Mouse (Mus musculus): ENCODE results near the gene Gm20696. TPM values are rescaled to one million over a fixed set of nuclear protein-coding genes. Genes with fewer than 3 reads are reported as not detected.

The Gm20696 gene
- total and polyA plus RNA-seq, 3 experiments: 0.59 TPM; not detected in 2

DNA sequence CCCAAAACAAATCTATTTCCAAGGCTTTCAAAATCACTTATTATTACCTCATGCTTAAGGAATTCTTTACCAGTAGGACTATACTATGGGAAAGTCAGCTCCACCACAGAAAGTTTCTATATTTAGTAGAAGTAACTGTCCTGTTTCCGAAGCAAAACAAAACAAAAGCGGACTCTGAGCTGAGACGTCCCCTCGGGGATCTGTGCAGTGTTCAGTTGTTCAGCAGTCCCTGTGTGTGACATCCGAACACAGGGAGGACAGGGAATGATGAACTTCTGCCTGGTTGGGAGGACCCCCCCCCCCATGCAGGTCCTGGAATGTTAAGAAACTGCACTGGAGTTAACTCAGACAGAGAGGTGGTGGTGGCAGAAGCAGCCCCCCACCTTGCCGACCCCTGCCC, 154.7 kb downstream of the Gm20696 start:
- in situ Hi-C loops (cut with MboI; ENCODE audit: low pct_ligation_motif_present, low pct_unique_long_range_greater_than_20kb, low sequenced_read_pairs): no loop called here
- H3K4me1 ChIP-seq (ENCODE audit: control insufficient read depth in 1 of 2, insufficient read depth in 2 of 2): peaks cover 0 to 26% of the 10 kb centered on the region in 2 experiments; a peak in 2 of 4 replicates
- TF ChIP-seq PAX5 (IDR thresholded peaks at IDR 0.05; ENCODE audit: low read length) (no peak), EP300 (IDR thresholded peaks at IDR 0.05; ENCODE audit: low read length) (no peak), TBP (conservative IDR thresholded peaks at IDR 0.05; ENCODE audit: low read depth, low read length) (no peak), BHLHE40 (IDR thresholded peaks at IDR 0.05; ENCODE audit: low read depth, low read length) (no peak), ZNF384 (IDR thresholded peaks at IDR 0.05; ENCODE audit: low read depth, low read length) (no peak), MYC (IDR thresholded peaks at IDR 0.05; ENCODE audit: low read depth, low read length) (no peak), CTCF (conservative IDR thresholded peaks at IDR 0.05 in 1 of 2, IDR thresholded peaks at IDR 0.05 in 1 of 2; ENCODE audit: low read depth in 2 of 2, low read length in 2 of 2) (no peak), TCF12 (IDR thresholded peaks at IDR 0.05; ENCODE audit: low read depth, low read length) (no peak), ELF1 (IDR thresholded peaks at IDR 0.05; ENCODE audit: low read depth, low read length) (no peak), ZKSCAN1 (IDR thresholded peaks at IDR 0.05; ENCODE audit: borderline replicate concordance, low read depth, low read length) (no peak), ZC3H11A (IDR thresholded peaks at IDR 0.05; ENCODE audit: low read depth, low read length) (no peak), USF1 (IDR thresholded peaks at IDR 0.05; ENCODE audit: low read depth, low read length) (no peak), SMC3 (IDR thresholded peaks at IDR 0.05; ENCODE audit: low read depth, low read length) (no peak), MEF2A (IDR thresholded peaks at IDR 0.05; ENCODE audit: borderline replicate concordance, low read depth, low read length) (no peak), IRF4 (IDR thresholded peaks at IDR 0.05; ENCODE audit: low read depth, low read length) (no peak), RAD21 (IDR thresholded peaks at IDR 0.05; ENCODE audit: low read depth, low read length) (no peak), MXI1 (IDR thresholded peaks at IDR 0.05; ENCODE audit: low read depth, low read length) (no peak), UBTF (IDR thresholded peaks at IDR 0.05; ENCODE audit: low read depth, low read length) (no peak)
- no peak for DNase-seq (ENCODE audit: extremely low read depth)
- H3K27me3 ChIP-seq (replicated peaks): peaks cover 2% of the 10 kb centered on the region
- dilution Hi-C loops (cut with MboI; ENCODE audit: extremely low pct_ligation_motif_present, extremely low pct_unique_long_range_greater_than_20kb, low sequenced_read_pairs): no loop called here
- no peak overlapping the region for H3K4me2 ChIP-seq (ENCODE audit: insufficient read depth, low read depth, poor library complexity, severe bottlenecking)
- no peak overlapping the region for H3K27ac ChIP-seq (ENCODE audit: insufficient read depth, low read depth)
- H3K9ac ChIP-seq (ENCODE audit: insufficient read depth, low read depth): no peak overlapping the region
- H3K9me3 ChIP-seq (replicated peaks; ENCODE audit: low read length): no peaks in the 10 kb centered on the region
- no peaks in the 10 kb centered on the region for H3K79me2 ChIP-seq (replicated peaks; ENCODE audit: control insufficient read depth, extremely low read depth, insufficient read depth, poor library complexity, severe bottlenecking)
- H3K4me3 ChIP-seq (replicated peaks in 1 of 3; ENCODE audit: low read depth in 2 of 3, low read length in 2 of 3, poor library complexity in 1 of 3): no peak overlapping the region
- H3K36me3 ChIP-seq (replicated peaks in 1 of 2; ENCODE audit: control insufficient read depth in 1 of 2, insufficient read depth in 1 of 2, low read length in 1 of 2): no peaks in the 10 kb centered on the region

DNA sequence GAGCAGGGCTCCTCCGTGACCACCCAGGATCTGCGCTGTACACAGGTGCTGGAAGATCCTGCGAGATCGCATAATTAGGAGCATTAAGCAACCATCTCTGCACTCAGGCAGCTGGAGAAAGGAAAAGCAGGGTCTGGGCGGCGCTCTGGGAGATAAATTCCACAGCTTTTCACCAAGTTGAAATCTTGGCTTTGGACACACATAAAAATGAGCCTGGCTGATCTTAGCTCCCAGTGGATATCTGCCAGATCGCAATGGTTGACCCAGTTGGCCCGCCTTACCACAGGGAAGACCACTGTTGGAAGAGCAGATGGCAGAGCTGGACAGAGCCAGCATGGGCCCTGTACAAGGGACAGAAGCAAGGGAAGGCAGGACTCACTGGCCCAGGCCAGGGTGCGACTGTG, 157.4 kb downstream of the Gm20696 start:
- dilution Hi-C loops (cut with MboI; ENCODE audit: extremely low pct_ligation_motif_present, extremely low pct_unique_long_range_greater_than_20kb, low sequenced_read_pairs): no loop called here
- no peak for DNase-seq (ENCODE audit: extremely low read depth)
- no peak for TF ChIP-seq RAD21 (IDR thresholded peaks at IDR 0.05; ENCODE audit: low read depth, low read length)
- TF ChIP-seq MXI1 (IDR thresholded peaks at IDR 0.05; ENCODE audit: low read depth, low read length): no peak
- no peak for TF ChIP-seq ZC3H11A (IDR thresholded peaks at IDR 0.05; ENCODE audit: low read depth, low read length)
- TF ChIP-seq ETS1 (conservative IDR thresholded peaks at IDR 0.05; ENCODE audit: low read depth, low read length): no peak
- TF ChIP-seq RCOR1 (conservative IDR thresholded peaks at IDR 0.05; ENCODE audit: low read depth, low read length): no peak
- TF ChIP-seq ZKSCAN1 (IDR thresholded peaks at IDR 0.05; ENCODE audit: borderline replicate concordance, low read depth, low read length): no peak
- TF ChIP-seq SMC3 (IDR thresholded peaks at IDR 0.05; ENCODE audit: low read depth, low read length): no peak
- TF ChIP-seq CHD2 (IDR thresholded peaks at IDR 0.05; ENCODE audit: low read length): no peak
- no peak for TF ChIP-seq PAX5 (IDR thresholded peaks at IDR 0.05; ENCODE audit: low read length)
- no peak for TF ChIP-seq MAX (IDR thresholded peaks at IDR 0.05; ENCODE audit: low read length)
- no peak for TF ChIP-seq POLR2A (IDR thresholded peaks at IDR 0.05; ENCODE audit: low read depth, low read length)
- no peak for TF ChIP-seq MYC (IDR thresholded peaks at IDR 0.05; ENCODE audit: low read depth, low read length)
- TF ChIP-seq EP300 (IDR thresholded peaks at IDR 0.05; ENCODE audit: low read length): no peak
- TF ChIP-seq IRF4 (IDR thresholded peaks at IDR 0.05; ENCODE audit: low read depth, low read length): no peak
- TF ChIP-seq MAZ (IDR thresholded peaks at IDR 0.05; ENCODE audit: low read depth, low read length): no peak
- no peak for TF ChIP-seq USF2 (conservative IDR thresholded peaks at IDR 0.05; ENCODE audit: low read depth, low read length)
- TF ChIP-seq SIN3A (IDR thresholded peaks at IDR 0.05; ENCODE audit: low read length): no peak
- no peak for TF ChIP-seq POLR2AphosphoS2 (IDR thresholded peaks at IDR 0.05; ENCODE audit: low read depth, low read length)
- Histone ChIP-seq H3K4me2 (ENCODE audit: insufficient read depth, low read depth, poor library complexity, severe bottlenecking) (no peak overlapping the region), H3K9ac (ENCODE audit: insufficient read depth, low read depth) (no peak overlapping the region), H3K27ac (ENCODE audit: insufficient read depth, low read depth) (no peak overlapping the region), H3K4me3 (replicated peaks in 1 of 3; ENCODE audit: low read depth in 2 of 3, low read length in 2 of 3, poor library complexity in 1 of 3) (no peak overlapping the region), H3K36me3 (replicated peaks in 1 of 2; ENCODE audit: control insufficient read depth in 1 of 2, insufficient read depth in 1 of 2, low read length in 1 of 2) (no peaks in the 10 kb centered on the region), H3K27me3 (replicated peaks) (peaks cover 2% of the 10 kb centered on the region), H3K79me2 (replicated peaks; ENCODE audit: control insufficient read depth, extremely low read depth, insufficient read depth, poor library complexity, severe bottlenecking) (no peaks in the 10 kb centered on the region), H3K4me1 (ENCODE audit: control insufficient read depth in 1 of 2, insufficient read depth in 2 of 2) (peaks cover 0 to 15% of the 10 kb centered on the region in 2 experiments; a peak in 2 of 4 replicates), H3K9me3 (replicated peaks; ENCODE audit: low read length) (no peaks in the 10 kb centered on the region)
- in situ Hi-C loops (cut with MboI; ENCODE audit: low pct_ligation_motif_present, low pct_unique_long_range_greater_than_20kb, low sequenced_read_pairs): no loop called here
